Mouse (Mus musculus) erythroblast, embryonic 14.5 days (primary cell): ENCODE data around the gene Gadl1. TPM values are rescaled to one million over a fixed set of nuclear protein-coding genes. Genes with fewer than 3 reads are reported as not detected.

Experiments
- H3K27me3 ChIP-seq: 2 replicates; pipeline ENCODE4 v1.6.1; 2012; ENCODE audit warnings: inconsistent platforms; ENCODE audit not compliant: control insufficient read depth
- H3K36me3 ChIP-seq: 2 replicates; pipeline ENCODE4 v1.6.1; 2012; ENCODE audit warnings: mild to moderate bottlenecking, inconsistent platforms; ENCODE audit not compliant: control insufficient read depth
- H3K4me1 ChIP-seq: 2 replicates; pipeline ENCODE4 v1.6.1; 2012; ENCODE audit warnings: inconsistent platforms; ENCODE audit not compliant: control insufficient read depth
- H3K4me3 ChIP-seq: replicated peaks from 2 replicates; pipeline ENCODE3; 2012; ENCODE audit warnings: moderate library complexity, mild to moderate bottlenecking, inconsistent platforms
- H3K9me3 ChIP-seq: 2 replicates; pipeline ENCODE4 v1.6.1; 2012; ENCODE audit warnings: low read length, inconsistent platforms, mixed read lengths; ENCODE audit not compliant: control insufficient read depth
- GATA1 ChIP-seq: IDR thresholded peaks from 2 replicates; pipeline ENCODE4 v1.6.1; 2012; ENCODE audit warnings: low read length, inconsistent platforms, mixed read lengths
- TAL1 ChIP-seq: IDR thresholded peaks from 3 replicates; pipeline ENCODE4 v1.6.1; 2012; ENCODE audit warnings: low read length, inconsistent platforms, mixed read lengths
- polyA plus RNA-seq: library from polyadenylated mRNA; stranded (reverse); fragments of >175 nt; gene quantifications from 2 replicates; pipeline ENCODE4 v1.2.3, GENCODE M21; 2012

Gene Gadl1
- polyA plus RNA-seq, 1 experiment = not detected

DNA sequence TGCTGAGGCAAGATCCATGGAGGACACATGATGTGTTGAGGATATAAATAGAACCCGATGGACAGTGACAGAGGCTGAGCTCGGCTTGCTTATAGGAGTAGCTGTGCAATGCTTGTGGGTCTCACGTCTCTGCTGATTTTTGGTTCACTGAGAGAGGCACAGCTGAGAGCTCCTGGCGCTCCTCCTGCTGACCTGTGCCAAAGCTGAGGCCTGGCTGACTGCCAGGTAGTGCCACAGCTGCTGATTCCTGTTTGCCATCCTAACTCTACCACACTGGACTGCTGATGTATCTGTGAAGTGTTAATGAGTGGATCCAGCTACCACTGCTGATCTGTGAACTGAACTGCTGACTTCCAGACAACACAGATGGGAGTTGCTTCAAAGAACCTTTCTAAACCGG, 21.7 kb upstream of the Gadl1 start:
- Histone ChIP-seq H3K9me3 (peaks cover 3% of the 10 kb centered on the region; the same call in 1 of the 2 replicates), H3K4me3 (no peak overlapping the region), H3K4me1 (no peaks in the 10 kb centered on the region), H3K36me3 (no peaks in the 10 kb centered on the region), H3K27me3 (no peaks in the 10 kb centered on the region)
- no peak for TF ChIP-seq TAL1
- no peak for TF ChIP-seq GATA1

DNA sequence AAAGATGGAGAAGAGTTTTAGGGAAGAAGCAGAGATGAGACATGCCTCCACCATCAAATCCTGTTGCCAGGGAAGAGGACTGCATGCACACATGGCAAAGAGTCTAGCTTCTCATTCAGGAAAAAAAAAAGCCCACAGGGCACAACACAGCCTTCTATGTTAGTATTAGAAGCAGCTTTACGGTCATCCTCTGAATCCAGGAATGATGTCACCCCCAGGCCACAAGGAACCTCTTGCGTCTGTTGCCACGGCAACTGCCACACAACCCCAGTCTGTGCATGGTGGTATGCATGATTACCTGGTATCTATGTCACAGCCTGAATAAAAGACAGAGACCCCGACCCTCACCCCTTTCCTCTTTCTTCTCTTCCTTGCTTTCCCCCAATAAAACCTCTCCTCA, 16.1 kb upstream of the Gadl1 start:
- no peak for TF ChIP-seq GATA1
- TF ChIP-seq TAL1 = no peak
- Histone ChIP-seq H3K36me3 (no peaks in the 10 kb centered on the region), H3K4me3 (no peak overlapping the region), H3K27me3 (no peaks in the 10 kb centered on the region), H3K4me1 (no peaks in the 10 kb centered on the region), H3K9me3 (no peaks in the 10 kb centered on the region)

DNA sequence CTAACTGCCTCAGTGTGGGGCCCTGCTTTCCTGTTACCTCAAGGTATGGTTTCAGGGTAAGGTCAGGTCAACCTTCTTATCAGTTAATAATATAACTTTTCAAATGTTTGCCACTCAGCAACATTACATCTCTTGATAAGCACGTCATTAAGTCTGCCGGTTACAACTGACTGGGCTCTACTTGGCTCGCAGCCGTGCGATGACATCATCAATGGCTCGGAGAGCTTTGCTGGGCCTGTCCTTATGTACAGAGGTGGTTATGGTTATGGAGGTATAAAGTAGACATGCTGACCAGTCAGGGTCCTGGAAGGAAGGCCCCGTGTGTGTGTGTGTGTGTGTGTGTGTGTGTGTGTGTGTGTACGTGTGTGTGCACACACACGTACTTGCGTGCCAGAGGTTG, 15.3 kb upstream of the Gadl1 start:
- TF ChIP-seq TAL1 = no peak
- no peak for TF ChIP-seq GATA1
- Histone ChIP-seq H3K4me1 (no peaks in the 10 kb centered on the region), H3K9me3 (no peaks in the 10 kb centered on the region)

DNA sequence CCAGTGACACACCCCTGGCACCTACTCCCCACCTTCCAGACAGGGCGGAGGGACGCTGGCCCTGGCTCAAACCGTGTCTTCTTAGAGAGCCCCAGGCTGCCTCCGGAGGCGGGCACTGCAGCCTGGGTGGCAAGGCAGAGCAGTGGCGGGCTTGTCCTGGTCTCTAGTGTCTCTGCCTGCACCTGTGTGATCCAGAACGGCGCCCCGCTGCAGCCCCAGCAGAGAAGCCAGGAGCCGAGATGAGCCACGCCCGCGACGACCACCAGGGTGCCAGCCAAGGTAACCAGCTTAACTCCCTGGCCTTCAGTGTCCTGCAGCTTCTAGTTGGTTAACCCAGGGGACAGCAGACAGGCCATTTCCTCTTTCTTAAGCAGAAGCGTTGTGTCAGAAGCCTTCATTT, 930 bp upstream of the Gadl1 start:
- no peaks in the 10 kb centered on the region for H3K36me3 ChIP-seq
- no peak for TF ChIP-seq GATA1
- no peak for TF ChIP-seq TAL1
- H3K27me3 ChIP-seq = no peaks in the 10 kb centered on the region; the same call in 1 of the 2 replicates
- H3K4me1 ChIP-seq = no peaks in the 10 kb centered on the region
- H3K9me3 ChIP-seq = no peaks in the 10 kb centered on the region
- H3K4me3 ChIP-seq = no peak overlapping the region

More for the DNA sequence above, 15.3 kb upstream of the Gadl1 start:
- H3K4me3 ChIP-seq = no peak overlapping the region
- H3K27me3 ChIP-seq = no peaks in the 10 kb centered on the region
- no peaks in the 10 kb centered on the region for H3K36me3 ChIP-seq

DNA sequence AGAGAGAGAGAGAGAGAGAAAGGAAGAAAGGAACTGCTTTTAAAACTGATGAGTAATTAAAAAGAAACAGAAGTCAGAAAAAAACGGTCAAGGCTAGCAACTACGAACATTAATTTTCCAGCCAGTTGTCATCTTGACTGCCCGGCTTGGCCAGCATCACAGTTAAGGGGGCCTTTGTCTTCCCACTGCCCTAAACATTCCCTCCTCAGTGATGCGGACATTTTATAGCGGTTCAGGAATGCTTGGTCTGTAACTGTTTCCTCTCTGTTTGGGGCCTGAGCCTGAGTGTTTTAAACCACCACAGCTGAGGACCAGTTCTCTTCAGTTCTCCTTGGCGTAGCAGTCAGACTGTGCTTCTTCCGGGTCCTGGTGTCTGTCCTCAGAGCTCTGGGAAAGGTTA, 4.8 kb downstream of the Gadl1 start:
- no peak overlapping the region for H3K4me3 ChIP-seq
- H3K36me3 ChIP-seq = no peaks in the 10 kb centered on the region
- no peaks in the 10 kb centered on the region for H3K4me1 ChIP-seq
- no peaks in the 10 kb centered on the region; the same call in 1 of the 2 replicates for H3K9me3 ChIP-seq
- no peaks in the 10 kb centered on the region for H3K27me3 ChIP-seq
- no peak for TF ChIP-seq GATA1
- no peak for TF ChIP-seq TAL1

DNA sequence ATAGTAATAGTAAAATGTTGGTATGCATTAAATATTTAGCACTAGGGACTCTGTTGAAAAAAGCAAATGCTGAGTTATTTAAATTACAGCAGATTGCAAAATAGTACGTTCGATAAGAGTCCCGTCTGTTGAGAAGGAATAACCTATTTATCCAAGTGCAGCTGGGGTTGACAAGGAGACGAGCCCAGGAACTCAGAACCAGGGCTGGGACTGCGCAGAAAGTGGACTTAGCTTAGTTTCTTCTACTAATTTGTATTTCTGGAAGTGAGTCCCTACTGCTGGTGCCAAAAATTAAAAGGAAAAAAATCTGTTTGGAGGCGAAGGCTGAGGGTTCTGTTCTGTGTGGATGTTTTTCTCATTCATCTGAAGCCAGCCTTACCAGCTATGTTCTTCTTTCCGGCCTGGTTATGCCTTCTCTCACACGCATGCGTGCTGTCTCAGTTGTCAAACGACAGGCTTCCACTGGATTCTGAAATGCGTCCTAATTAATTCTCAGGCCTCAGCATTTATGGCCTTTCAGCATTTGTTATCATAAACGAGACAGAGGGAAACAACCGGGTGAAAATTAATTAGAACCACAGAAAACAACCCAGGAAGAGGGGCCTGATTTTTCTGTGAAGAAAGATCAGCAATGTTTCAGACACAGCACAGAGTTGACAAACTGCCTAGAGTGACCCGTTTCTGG, 6.5 kb downstream of the Gadl1 start:
- Histone ChIP-seq H3K9me3 (no peaks in the 10 kb centered on the region; the same call in 1 of the 2 replicates), H3K36me3 (no peaks in the 10 kb centered on the region), H3K4me3 (no peak overlapping the region), H3K4me1 (no peaks in the 10 kb centered on the region), H3K27me3 (no peaks in the 10 kb centered on the region)
- TF ChIP-seq TAL1 (no peak), GATA1 (no peak)

DNA sequence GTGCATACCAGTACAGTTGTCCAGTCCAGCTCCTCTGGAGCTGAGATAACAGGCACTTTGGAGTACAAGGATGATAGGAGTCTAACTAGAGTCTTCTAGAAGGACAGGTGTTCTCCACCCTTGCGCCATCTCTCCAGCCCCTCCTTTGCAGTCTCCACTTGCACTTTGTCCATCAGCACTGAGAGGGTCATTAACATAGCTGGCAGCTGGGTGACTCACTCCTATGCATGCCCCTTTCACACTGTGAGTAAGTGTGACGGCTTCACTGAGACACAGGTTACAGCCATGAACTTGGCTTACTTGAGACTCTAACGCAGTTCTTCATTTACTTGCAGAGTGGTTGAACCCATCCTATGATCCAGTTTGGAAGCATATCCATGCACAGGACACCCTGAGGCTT, 10.5 kb downstream of the Gadl1 start:
- Histone ChIP-seq H3K9me3 (no peaks in the 10 kb centered on the region; the same call in 1 of the 2 replicates), H3K36me3 (no peaks in the 10 kb centered on the region), H3K4me3 (no peak overlapping the region), H3K27me3 (no peaks in the 10 kb centered on the region), H3K4me1 (no peaks in the 10 kb centered on the region)
- TF ChIP-seq TAL1 (no peak), GATA1 (no peak)

DNA sequence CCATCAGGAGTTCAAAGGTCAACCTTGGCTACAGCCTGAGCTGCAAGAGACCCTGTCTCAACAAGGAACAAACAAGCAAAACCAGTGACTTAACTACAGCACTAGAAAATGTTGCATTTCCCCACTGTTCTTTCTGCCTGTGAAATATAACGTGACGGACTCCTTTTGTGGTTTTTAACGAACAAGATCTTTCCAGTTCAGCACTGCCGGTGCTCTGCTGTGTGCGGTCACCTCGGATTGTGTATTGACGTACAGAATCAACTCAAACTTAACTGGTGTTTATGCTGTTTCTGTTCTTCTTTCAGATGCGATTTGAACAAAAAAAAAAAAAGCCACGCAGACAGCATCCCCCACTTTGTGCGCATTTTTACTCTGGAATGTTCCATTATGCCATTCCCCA, 13.4 kb downstream of the Gadl1 start:
- Histone ChIP-seq H3K4me3 (no peak overlapping the region), H3K27me3 (no peaks in the 10 kb centered on the region), H3K9me3 (no peaks in the 10 kb centered on the region), H3K36me3 (no peaks in the 10 kb centered on the region), H3K4me1 (no peaks in the 10 kb centered on the region)
- TF ChIP-seq GATA1 = no peak
- TF ChIP-seq TAL1 = no peak

DNA sequence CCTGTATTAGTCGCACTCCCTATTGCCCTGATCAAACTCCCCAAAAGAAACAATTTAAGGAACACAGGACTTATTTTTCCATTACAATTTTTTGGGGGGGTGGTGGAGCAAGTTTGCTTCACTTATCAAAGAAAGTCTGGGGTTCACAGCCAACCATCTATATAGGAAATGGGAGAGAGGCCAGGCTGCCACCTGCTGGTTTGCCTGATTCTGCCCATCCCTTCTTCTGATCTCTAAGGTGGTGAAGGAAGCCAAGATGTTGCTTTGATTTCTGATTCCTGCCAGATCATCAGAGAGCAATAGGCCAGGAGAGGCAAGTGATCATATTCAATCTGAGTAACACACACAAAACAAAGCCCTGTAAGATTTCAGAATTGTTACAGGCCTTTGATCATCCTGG, 14.8 kb downstream of the Gadl1 start:
- no peak for TF ChIP-seq TAL1
- TF ChIP-seq GATA1 = no peak

DNA sequence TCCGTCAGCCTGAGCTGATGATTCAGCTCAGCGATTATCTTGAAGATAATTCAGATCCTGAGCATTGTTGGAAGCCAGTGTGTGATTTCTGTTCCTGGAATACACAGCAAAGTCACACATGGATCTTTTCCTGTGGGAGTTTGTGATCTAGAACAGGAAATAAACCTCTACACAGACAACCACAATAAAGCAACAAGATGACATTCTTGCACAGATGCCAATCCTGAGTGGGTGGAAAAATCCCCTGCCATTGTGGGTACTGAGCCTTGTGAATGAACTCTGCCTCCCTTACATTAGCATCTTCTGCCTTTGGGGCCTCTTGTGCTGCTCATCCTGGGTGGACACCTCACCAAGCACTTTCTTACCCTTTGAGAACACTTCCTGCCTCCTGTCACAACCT, 22.5 kb downstream of the Gadl1 start:
- H3K9me3 ChIP-seq = no peaks in the 10 kb centered on the region
- no peaks in the 10 kb centered on the region for H3K27me3 ChIP-seq
- no peaks in the 10 kb centered on the region for H3K36me3 ChIP-seq
- no peak for TF ChIP-seq TAL1
- no peak for TF ChIP-seq GATA1
- no peak overlapping the region for H3K4me3 ChIP-seq
- H3K4me1 ChIP-seq = no peaks in the 10 kb centered on the region

More for the DNA sequence above, 14.8 kb downstream of the Gadl1 start:
- no peaks in the 10 kb centered on the region for H3K9me3 ChIP-seq
- H3K4me3 ChIP-seq = no peak overlapping the region
- no peaks in the 10 kb centered on the region for H3K4me1 ChIP-seq
- H3K27me3 ChIP-seq = no peaks in the 10 kb centered on the region
- no peaks in the 10 kb centered on the region for H3K36me3 ChIP-seq
